Mouse (Mus musculus) ovary, postnatal 14 days (tissue): ENCODE measurements around the gene Sept7.
"Not testable (repeated sequence)": the region's sequence is repeated elsewhere in the genome, so short reads cannot be mapped to it uniquely, and the experiment has no call there.

ENCODE experiments used
- DNase-seq: peaks from one replicate; pipeline ENCODE4 v3.0.0; 2022; ENCODE audit warnings: low spot score

The Sept7 gene

GRCm38 (mm10) chr9:25260411-25260810 lies 8.2 kb downstream of the Sept7 start:
- no peak for DNase-seq

GRCm38 (mm10) chr9:25260979-25261378 lies 8.7 kb downstream of the Sept7 start:
- no peak for DNase-seq

- DNase-seq: no peak
Observed at GRCm38 (mm10) chr9:25262087-25262486, 9.8 kb downstream of the Sept7 start.

- DNase-seq: no peak
Observed at GRCm38 (mm10) chr9:25265795-25266194, 13.6 kb downstream of the Sept7 start.

- no peak for DNase-seq
Observed at GRCm38 (mm10) chr9:25267133-25267532, 14.9 kb downstream of the Sept7 start.

GRCm38 (mm10) chr9:25267574-25267973 lies 15.3 kb downstream of the Sept7 start:
- DNase-seq: no peak

- DNase-seq: no peak
Observed at GRCm38 (mm10) chr9:25271902-25272301, 19.7 kb downstream of the Sept7 start.

GRCm38 (mm10) chr9:25289796-25290195 lies 37.6 kb downstream of the Sept7 start:
- no peak for DNase-seq

- peak; percentile 9 for DNase-seq
Observed at GRCm38 (mm10) chr9:25309505-25310182, 57.4 kb downstream of the Sept7 start.

GRCm38 (mm10) chr9:25314304-25314703 lies 62.1 kb downstream of the Sept7 start:
- DNase-seq: no peak

- peak; percentile 33 for DNase-seq
Observed at GRCm38 (mm10) chr9:25317827-25318505, 65.7 kb downstream of the Sept7 start.

GRCm38 (mm10) chr9:25319676-25320075 lies 67.4 kb downstream of the Sept7 start:
- DNase-seq: not testable (repeated sequence)

GRCm38 (mm10) chr9:25327727-25328370 lies 75.6 kb downstream of the Sept7 start:
- no peak for DNase-seq

GRCm38 (mm10) chr9:25328946-25329723 lies 76.9 kb downstream of the Sept7 start:
- no peak for DNase-seq

GRCm38 (mm10) chr9:25337436-25338198 lies 85.4 kb downstream of the Sept7 start:
- no peak for DNase-seq

- no peak for DNase-seq
Observed at GRCm38 (mm10) chr9:25340412-25340811, 88.2 kb downstream of the Sept7 start.

GRCm38 (mm10) chr9:25353775-25354174 lies 101.5 kb downstream of the Sept7 start:
- DNase-seq: no peak

GRCm38 (mm10) chr9:25355806-25356205 lies 103.6 kb downstream of the Sept7 start:
- no peak for DNase-seq

- no peak for DNase-seq
Observed at GRCm38 (mm10) chr9:25357589-25357988, 105.3 kb downstream of the Sept7 start.

- no peak for DNase-seq
Observed at GRCm38 (mm10) chr9:25358018-25358417, 105.8 kb downstream of the Sept7 start.
